Mouse (Mus musculus) intestine, embryonic 14.5 days (tissue): ENCODE results near the gene Rab11a. TPM values are rescaled to one million over a fixed set of nuclear protein-coding genes. Genes with fewer than 3 reads are reported as not detected.

Experiments
- ATAC-seq: fragments of 200-750 bp; cut with Nextera tagmentation; replicated peaks from 2 replicates; pipeline ENCODE4 v1.8.0; 2017; ENCODE audit warnings: low read depth, moderate number of reproducible peaks, moderate TSS enrichment, moderate library complexity; ENCODE audit not compliant: low FRiP score, low TSS enrichment
- DNase-seq: peaks from one replicate; pipeline ENCODE4 v3.0.0-alpha.2; 2018; ENCODE audit warnings: low spot score
- H3K27ac ChIP-seq: fragments of 300-500 bp; sonication (generic); 2 replicates; pipeline ENCODE4 v1.5.1; 2014; ENCODE audit warnings: low read depth, mild to moderate bottlenecking, control low read depth
- H3K27me3 ChIP-seq: fragments of 300-500 bp; sonication (generic); replicated peaks from 2 replicates; pipeline ENCODE4 v1.6.1; 2014; ENCODE audit warnings: low read length, control low read depth; ENCODE audit not compliant: control insufficient read depth, insufficient read depth
- H3K36me3 ChIP-seq: fragments of 300-500 bp; sonication (generic); 2 replicates; pipeline ENCODE4 v1.6.1; 2014; ENCODE audit warnings: low read length, control low read depth; ENCODE audit not compliant: control insufficient read depth, insufficient read depth
- H3K4me1 ChIP-seq: fragments of 300-500 bp; sonication (generic); replicated peaks from 2 replicates; pipeline ENCODE4 v1.6.1; 2014; ENCODE audit warnings: low read length, control low read depth, mixed read lengths; ENCODE audit not compliant: control insufficient read depth, insufficient read depth
- H3K4me2 ChIP-seq: fragments of 300-500 bp; sonication (generic); 2 replicates; pipeline ENCODE4 v1.6.1; 2014; ENCODE audit warnings: low read length
- H3K4me3 ChIP-seq: fragments of 300-500 bp; sonication (generic); 2 replicates; pipeline ENCODE4 v1.5.1; 2014; ENCODE audit warnings: low read depth, low read length, control low read depth, mixed read lengths
- H3K9ac ChIP-seq: fragments of 300-500 bp; sonication (generic); 2 replicates; pipeline ENCODE4 v1.6.1; 2014; ENCODE audit warnings: mild to moderate bottlenecking, low read length
- H3K9me3 ChIP-seq: fragments of 300-500 bp; sonication (generic); 2 replicates; pipeline ENCODE4 v1.6.1; 2016; ENCODE audit warnings: low read length, control low read depth; ENCODE audit not compliant: control insufficient read depth
- WGBS: fragments of 180-500 bp; shearing (Covaris S2); extraction: QIAGEN DNeasy Blood & Tissue Kit; methylation state at CpG from one replicate; pipeline ENCODE4 v1.1.7; 2014; 5-methylcytosine and 5-hydroxymethylcytosine counted together
- polyA plus RNA-seq: library from polyadenylated mRNA; unstranded; fragments of >200 nt; fragmentation: Nextera tagmentation; extraction: Ambion mirVana; gene quantifications from 2 replicates; pipeline ENCODE4 v1.2.1, GENCODE M21; 2014

Rab11a gene
- polyA plus RNA-seq: 376 and 391 TPM in 2 replicates

DNA sequence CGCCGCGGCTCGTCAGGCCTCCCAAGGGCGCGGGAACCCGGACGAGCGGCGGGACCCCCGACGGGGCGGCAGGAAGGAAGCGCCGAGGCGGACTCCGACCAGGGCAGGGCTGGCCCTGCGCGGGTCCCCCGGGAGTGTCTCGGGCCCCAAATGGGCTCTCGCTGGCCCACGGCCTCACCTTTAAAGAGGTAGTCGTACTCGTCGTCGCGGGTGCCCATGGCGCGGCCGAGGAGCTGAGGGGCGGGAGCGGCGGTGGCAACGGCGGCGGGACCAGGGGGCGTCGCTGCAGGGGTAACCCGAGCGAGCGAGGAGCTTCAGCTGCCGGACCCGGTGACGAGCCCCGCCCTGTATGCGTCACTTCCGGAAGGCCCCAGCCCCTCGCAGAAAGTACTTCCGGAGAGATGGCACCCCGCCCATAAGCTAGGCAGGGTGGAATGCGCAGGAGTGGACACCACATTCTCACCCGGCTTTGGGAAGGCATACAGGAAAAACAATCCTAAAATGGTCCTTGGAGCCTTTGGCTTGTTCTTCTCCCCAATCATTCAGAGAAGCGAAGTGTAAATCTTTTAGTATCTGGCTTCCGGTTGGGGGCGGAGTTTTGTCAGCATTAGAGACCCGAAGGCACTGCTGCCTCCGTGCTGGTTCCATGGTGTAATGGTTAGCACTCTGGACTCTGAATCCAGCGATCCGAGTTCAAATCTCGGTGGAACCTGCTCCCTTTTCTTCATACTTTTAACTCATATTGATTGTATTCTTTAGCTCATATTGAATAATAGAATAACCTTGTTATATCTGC, at the start of gene Rab11a:
Gene Rab11a, minus strand, starts transcription at position 353 of the 796 bp plus-strand sequence.
- Histone ChIP-seq H3K4me1 (peaks cover 6% of the 10 kb centered on the region; the same call in 1 of the 2 replicates), H3K9me3 (no peaks in the 10 kb centered on the region), H3K4me3 (peak within 1 kb of the TSS; percentile 95), H3K36me3 (no peaks in the 10 kb centered on the region), H3K27ac (peak within 1 kb of the TSS; percentile 85), H3K9ac (peak within 1 kb of the TSS; percentile 73), H3K4me2 (peak within 1 kb of the TSS; percentile 64), H3K27me3 (no peaks in the 10 kb centered on the region)
- WGBS: under 1% methylated on average over 53 of the region's 61 CpGs
- ATAC-seq (peak; percentile 98), DNase-seq (peak; percentile 100)

DNA sequence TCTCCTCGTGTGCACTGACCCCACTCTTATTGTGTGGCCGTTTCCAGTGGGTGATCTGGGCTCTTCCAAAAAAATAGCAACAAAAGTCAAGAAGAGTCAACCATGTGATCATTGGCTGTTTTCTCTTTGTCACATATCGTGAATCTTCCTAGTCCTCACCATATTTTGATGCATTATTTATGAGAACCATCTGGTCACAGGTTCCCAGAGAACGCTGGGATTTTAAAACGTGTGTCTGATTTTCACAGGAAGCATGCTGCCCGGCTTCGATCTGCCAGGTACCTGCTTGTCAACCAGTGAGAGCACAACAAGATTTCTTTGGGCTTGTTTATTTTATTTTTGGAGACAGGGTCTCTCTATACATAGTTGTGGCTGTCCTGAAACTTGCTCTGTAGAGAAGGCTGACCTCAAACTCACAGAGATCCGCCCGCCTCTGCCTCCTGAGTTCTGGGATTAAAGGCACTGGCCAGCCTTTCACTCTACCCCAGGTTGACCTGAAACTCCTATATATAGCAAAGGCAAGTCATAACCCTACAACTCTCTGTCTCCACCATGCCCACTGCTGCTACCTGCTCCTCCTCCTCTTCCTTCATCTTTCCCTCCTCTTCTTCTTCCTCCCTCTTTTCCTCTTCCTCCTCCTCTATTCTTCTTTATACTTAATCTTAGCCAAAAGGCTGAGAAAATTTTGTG, 48.8 kb upstream of the Rab11a start:
- Histone ChIP-seq H3K36me3 (no peaks in the 10 kb centered on the region), H3K27me3 (no peaks in the 10 kb centered on the region), H3K27ac (no peak overlapping the region), H3K9ac (no peak overlapping the region), H3K4me1 (no peaks in the 10 kb centered on the region), H3K9me3 (no peaks in the 10 kb centered on the region), H3K4me2 (no peak overlapping the region), H3K4me3 (no peak overlapping the region)
- 89% methylated on average over 9 of the region's 9 CpGs for WGBS
- DNase-seq (no peak), ATAC-seq (no peak)

DNA sequence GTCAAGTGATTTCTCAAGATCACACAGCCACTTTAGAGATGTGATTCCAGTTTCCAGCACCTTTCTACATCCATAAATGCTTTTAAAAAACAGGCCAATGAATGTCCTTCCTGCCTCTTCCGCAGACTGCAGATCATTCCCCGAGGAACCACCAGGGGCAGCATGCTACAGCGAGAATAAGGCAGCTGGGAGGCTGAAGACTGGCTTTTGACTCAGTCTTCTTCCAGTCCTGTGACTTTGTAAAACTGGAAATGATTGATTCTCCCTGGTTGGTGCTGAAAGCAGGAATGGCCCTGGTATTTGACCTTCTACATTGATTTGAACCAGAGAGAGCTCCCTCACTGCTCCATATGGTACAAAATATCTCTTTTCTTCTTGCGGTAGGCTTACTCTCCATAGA, 47.3 kb upstream of the Rab11a start:
- Histone ChIP-seq H3K4me1 (no peaks in the 10 kb centered on the region), H3K9me3 (no peaks in the 10 kb centered on the region), H3K4me2 (no peak overlapping the region), H3K27me3 (no peaks in the 10 kb centered on the region), H3K36me3 (no peaks in the 10 kb centered on the region), H3K4me3 (no peak overlapping the region), H3K9ac (no peak overlapping the region), H3K27ac (no peak overlapping the region)
- ATAC-seq (no peak), DNase-seq (peak; percentile 71)
- 34% methylated on average over 4 of the region's 4 CpGs for WGBS

DNA sequence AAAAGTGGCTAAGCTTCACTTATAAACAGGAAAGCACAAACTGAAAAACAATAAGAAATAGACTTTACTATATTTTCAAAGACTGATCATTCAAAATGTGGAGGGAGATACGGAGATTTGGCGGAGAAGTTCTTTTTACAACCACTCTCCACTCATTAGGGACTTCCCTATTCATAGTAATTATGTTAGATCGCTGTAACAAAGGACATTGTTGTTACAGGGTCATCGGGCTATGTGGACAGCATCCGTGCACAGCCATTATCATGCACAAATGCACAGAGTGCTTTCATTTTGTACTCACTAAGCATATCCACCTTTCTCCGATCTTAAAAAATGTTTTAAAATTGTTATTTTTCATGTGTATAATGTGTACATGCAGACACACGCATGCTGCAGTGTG, 46.0 kb upstream of the Rab11a start:
- Histone ChIP-seq H3K27ac (no peak overlapping the region), H3K9me3 (no peaks in the 10 kb centered on the region), H3K4me1 (no peaks in the 10 kb centered on the region), H3K36me3 (no peaks in the 10 kb centered on the region), H3K4me2 (no peak overlapping the region), H3K9ac (no peak overlapping the region), H3K27me3 (no peaks in the 10 kb centered on the region), H3K4me3 (no peak overlapping the region)
- no peak for ATAC-seq
- no peak for DNase-seq
- 82% methylated on average over 7 of the region's 7 CpGs for whole genome bisulfite sequencing

DNA sequence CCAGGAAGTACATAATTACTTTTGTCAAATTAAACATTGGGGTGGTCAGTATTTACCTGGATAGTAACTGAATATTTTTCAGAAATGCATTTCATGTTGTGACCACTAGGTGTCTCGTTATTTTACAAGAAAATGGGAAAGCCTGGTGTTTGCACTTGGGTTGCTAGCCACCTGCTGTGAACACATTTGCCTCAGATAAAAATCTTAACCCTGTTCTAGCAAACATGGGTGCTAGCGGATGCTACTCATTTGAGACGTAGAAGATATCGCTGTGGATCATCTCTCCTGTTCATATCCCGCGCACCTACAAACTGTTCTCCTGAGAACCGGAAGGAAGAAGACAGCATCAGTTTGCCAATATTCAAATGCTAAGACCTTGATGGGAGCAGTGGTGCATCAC, 42.1 kb upstream of the Rab11a start:
- Histone ChIP-seq H3K27me3 (no peaks in the 10 kb centered on the region), H3K4me2 (no peak overlapping the region), H3K4me1 (no peaks in the 10 kb centered on the region; the same call in 1 of the 2 replicates), H3K9ac (no peak overlapping the region), H3K9me3 (no peaks in the 10 kb centered on the region), H3K4me3 (no peak overlapping the region), H3K36me3 (no peaks in the 10 kb centered on the region), H3K27ac (no peak overlapping the region)
- DNase-seq (peak; percentile 53), ATAC-seq (no peak)
- WGBS: 36% methylated on average over 7 of the region's 7 CpGs

DNA sequence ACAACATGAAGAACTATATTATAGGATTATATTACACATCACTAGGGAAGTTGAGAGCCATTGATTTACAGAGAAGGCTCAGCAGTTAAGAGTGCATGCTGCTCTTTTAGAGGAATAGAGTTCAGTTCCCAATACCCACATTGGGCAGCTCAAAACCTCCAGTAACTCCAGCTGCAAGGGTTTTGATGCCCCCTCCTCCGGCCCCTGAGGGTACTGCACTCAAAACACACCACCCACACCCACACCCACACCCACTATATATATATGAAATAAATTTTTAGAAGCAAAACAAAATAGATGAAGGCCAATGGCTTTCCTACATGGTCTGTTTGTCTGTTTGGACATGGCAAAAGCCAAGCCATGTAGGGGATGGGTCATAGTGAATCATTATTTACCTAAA, 40.6 kb upstream of the Rab11a start:
- WGBS: 76% methylated on average over 1 of the region's 1 CpGs
- ATAC-seq: no peak
- H3K36me3 ChIP-seq: no peaks in the 10 kb centered on the region

DNA sequence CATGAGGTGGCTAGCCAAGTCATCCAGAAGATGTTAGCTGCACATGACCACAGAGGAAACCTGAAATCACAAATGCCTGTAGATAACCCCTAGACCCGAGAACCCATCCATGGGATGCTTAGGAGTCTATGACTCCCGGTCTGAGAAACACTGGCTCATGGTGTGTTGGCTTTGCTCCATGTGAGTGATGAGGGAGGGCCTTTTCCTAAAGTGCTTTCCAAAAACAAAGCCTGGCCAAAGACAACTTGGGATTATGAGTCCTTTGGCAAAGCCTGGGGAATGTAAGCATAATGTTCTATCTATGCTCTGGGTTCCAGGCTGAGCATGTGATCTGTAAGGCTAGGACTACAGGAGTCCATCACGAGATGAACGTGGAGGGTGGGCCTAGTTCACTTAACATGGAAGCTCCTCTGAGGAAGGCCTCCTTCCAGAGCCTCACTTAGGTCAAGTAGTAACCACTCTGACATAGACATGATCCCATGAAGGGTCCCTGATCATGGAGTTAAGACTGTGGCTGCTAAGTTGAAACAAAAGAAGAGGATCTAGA, 40.0 kb upstream of the Rab11a start:
- Histone ChIP-seq H3K4me2 (no peak overlapping the region), H3K9me3 (no peaks in the 10 kb centered on the region), H3K4me3 (no peak overlapping the region), H3K4me1 (no peaks in the 10 kb centered on the region; the same call in 1 of the 2 replicates), H3K9ac (no peak overlapping the region), H3K27ac (no peak overlapping the region), H3K36me3 (no peaks in the 10 kb centered on the region), H3K27me3 (no peaks in the 10 kb centered on the region)
- 85% methylated on average over 4 of the region's 4 CpGs for WGBS
- ATAC-seq (no peak), DNase-seq (no peak)

More for the DNA sequence above, 40.6 kb upstream of the Rab11a start:
- no peak overlapping the region for H3K9ac ChIP-seq
- H3K4me1 ChIP-seq: no peaks in the 10 kb centered on the region; the same call in 1 of the 2 replicates
- H3K9me3 ChIP-seq: no peaks in the 10 kb centered on the region
- no peak overlapping the region for H3K4me2 ChIP-seq
- H3K27me3 ChIP-seq: no peaks in the 10 kb centered on the region
- H3K27ac ChIP-seq: no peak overlapping the region
- DNase-seq: no peak
- no peak overlapping the region for H3K4me3 ChIP-seq

DNA sequence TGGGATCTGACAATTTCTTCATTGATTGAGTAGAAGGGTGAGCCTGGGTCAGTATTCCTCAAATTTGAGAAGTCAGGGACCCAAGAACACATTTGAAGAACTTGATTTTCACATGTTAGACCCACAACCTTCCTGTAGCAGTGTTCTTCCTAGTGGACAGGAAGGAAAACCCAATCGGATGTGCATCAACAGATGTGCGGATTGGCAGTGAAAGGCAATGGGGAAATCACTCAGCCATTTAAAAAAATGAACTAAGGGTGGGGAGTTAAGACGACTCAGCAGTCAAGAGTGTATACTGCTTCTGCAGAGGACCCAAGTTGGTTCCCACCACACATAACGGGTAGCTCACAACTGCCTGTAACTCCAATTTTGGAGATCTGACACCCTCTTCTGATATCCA, 37.9 kb upstream of the Rab11a start:
- H3K4me1 ChIP-seq: no peaks in the 10 kb centered on the region; the same call in 1 of the 2 replicates
- DNase-seq: no peak
- no peak overlapping the region for H3K27ac ChIP-seq
- H3K9me3 ChIP-seq: no peaks in the 10 kb centered on the region
- ATAC-seq: no peak
- no peak overlapping the region for H3K9ac ChIP-seq
- H3K36me3 ChIP-seq: no peaks in the 10 kb centered on the region
- H3K4me3 ChIP-seq: no peak overlapping the region
- 76% methylated on average over 4 of the region's 4 CpGs for WGBS
- no peak overlapping the region for H3K4me2 ChIP-seq
- H3K27me3 ChIP-seq: no peaks in the 10 kb centered on the region
